Mouse (Mus musculus) MEL (cell line): ENCODE measurements around the gene Tpmt. TPM values are rescaled to one million over a fixed set of nuclear protein-coding genes. Genes with fewer than 3 reads are reported as not detected.

Experiments used
- DNase-seq: peaks from one replicate; pipeline ENCODE4 v3.0.0; 2011; ENCODE audit warnings: low read depth, low spot score
- H3K27ac ChIP-seq: 2 replicates; pipeline ENCODE4 v1.5.1; 2012; ENCODE audit warnings: low read depth, mild to moderate bottlenecking, control low read depth, low read length, moderate library complexity; ENCODE audit not compliant: control insufficient read depth
- H3K27me3 ChIP-seq, 2 experiments: fragments of 150-350 bp in 1 of 2; sonication (generic) in 1 of 2; 2 replicates each; pipeline ENCODE4 v1.6.1; 2012; ENCODE audit warnings: low read length in 2 of 2, mild to moderate bottlenecking in 2 of 2, improper control_type of control experiment in 1 of 2, moderate library complexity in 1 of 2; ENCODE audit not compliant: insufficient read depth in 2 of 2, control insufficient read depth in 1 of 2
- H3K36me3 ChIP-seq, 2 experiments: 2 replicates each; pipeline ENCODE4 v1.6.1; 2012 to 2014; ENCODE audit warnings: low read length in 2 of 2, improper control_type of control experiment in 1 of 2, inconsistent platforms in 1 of 2, mild to moderate bottlenecking in 1 of 2; ENCODE audit not compliant: insufficient read depth in 2 of 2, control insufficient read depth in 1 of 2
- H3K4me1 ChIP-seq, 2 experiments: fragments of 150-350 bp in 1 of 2; sonication (generic) in 1 of 2; 2 replicates each; pipeline ENCODE4 v1.6.1; 2012; ENCODE audit warnings: low read length in 2 of 2, improper control_type of control experiment in 1 of 2, mild to moderate bottlenecking in 1 of 2; ENCODE audit not compliant: insufficient read depth in 2 of 2, control insufficient read depth in 1 of 2
- H3K4me3 ChIP-seq, 2 experiments: fragments of 150-350 bp in 1 of 2; sonication (generic) in 1 of 2; 2 replicates each; pipeline ENCODE4 v1.5.1; 2012; ENCODE audit warnings: low read depth in 2 of 2, low read length in 2 of 2, mild to moderate bottlenecking in 2 of 2, moderate library complexity in 2 of 2, control low read depth in 1 of 2, improper control_type of control experiment in 1 of 2; ENCODE audit not compliant: control insufficient read depth in 1 of 2, insufficient read depth in 1 of 2
- H3K79me2 ChIP-seq: 2 replicates; pipeline ENCODE4 v1.6.1; 2012; ENCODE audit warnings: mild to moderate bottlenecking, low read length, moderate library complexity; ENCODE audit not compliant: control insufficient read depth, poor library complexity, insufficient read depth
- H3K9ac ChIP-seq: 2 replicates; pipeline ENCODE4 v1.6.1; 2012; ENCODE audit warnings: low read depth, mild to moderate bottlenecking, control low read depth, low read length, moderate library complexity; ENCODE audit not compliant: control insufficient read depth, poor library complexity, severe bottlenecking
- H3K9me3 ChIP-seq: fragments of 150-350 bp; sonication (generic); replicated peaks from 2 replicates; pipeline ENCODE4 v1.6.1; 2012; ENCODE audit warnings: mild to moderate bottlenecking, low read length, improper control_type of control experiment, moderate library complexity; ENCODE audit not compliant: insufficient read depth
- BHLHE40 ChIP-seq: IDR thresholded peaks from 2 replicates; pipeline ENCODE4 v1.6.1; 2012; ENCODE audit warnings: low read depth, mild to moderate bottlenecking, inconsistent platforms, low read length, improper control_type of control experiment, borderline replicate concordance
- CHD1 ChIP-seq: IDR thresholded peaks from 2 replicates; pipeline ENCODE4 v1.6.1; 2012; ENCODE audit warnings: low read depth, mild to moderate bottlenecking, inconsistent platforms, low read length, improper control_type of control experiment
- CHD2 ChIP-seq: IDR thresholded peaks from 2 replicates; pipeline ENCODE4 v1.6.1; 2011; ENCODE audit warnings: low read length, improper control_type of control experiment
- CTCF ChIP-seq, 3 experiments: IDR thresholded peaks in 2 of 3; conservative IDR thresholded peaks in 1 of 3; 2 replicates each; pipeline ENCODE4 v1.5.1; 2011 to 2012; ENCODE audit warnings: low read length in 3 of 3, low read depth in 2 of 3, mild to moderate bottlenecking in 2 of 3, improper control_type of control experiment in 1 of 3, inconsistent platforms in 1 of 3, mixed read lengths in 1 of 3, moderate library complexity in 1 of 3; ENCODE audit not compliant: control insufficient read depth in 1 of 3, insufficient read depth in 1 of 3, poor library complexity in 1 of 3, severe bottlenecking in 1 of 3
- ELF1 ChIP-seq: IDR thresholded peaks from 2 replicates; pipeline ENCODE4 v1.6.1; 2014; ENCODE audit warnings: low read depth, mild to moderate bottlenecking, inconsistent platforms, low read length, improper control_type of control experiment, moderate library complexity
- EP300 ChIP-seq, 2 experiments: IDR thresholded peaks; 2 replicates each; pipeline ENCODE4 v1.6.1; 2011; ENCODE audit warnings: improper control_type of control experiment in 2 of 2, low read length in 2 of 2, low read depth in 1 of 2, mild to moderate bottlenecking in 1 of 2
- ETS1 ChIP-seq: IDR thresholded peaks from 2 replicates; pipeline ENCODE4 v1.6.1; 2012; ENCODE audit warnings: low read depth, mild to moderate bottlenecking, inconsistent platforms, low read length, improper control_type of control experiment, moderate library complexity
- GABPA ChIP-seq: IDR thresholded peaks from 2 replicates; pipeline ENCODE4 v1.6.1; 2012; ENCODE audit warnings: low read depth, mild to moderate bottlenecking, inconsistent platforms, low read length, improper control_type of control experiment, moderate library complexity
- JUND ChIP-seq: IDR thresholded peaks from 2 replicates; pipeline ENCODE4 v1.6.1; 2011; ENCODE audit warnings: low read depth, mild to moderate bottlenecking, improper control_type of control experiment, low read length
- KAT2A ChIP-seq: conservative IDR thresholded peaks from 2 replicates; pipeline ENCODE4 v1.6.1; 2012; ENCODE audit warnings: low read depth, low read length, improper control_type of control experiment, inconsistent platforms
- MAFK ChIP-seq: IDR thresholded peaks from 2 replicates; pipeline ENCODE4 v1.6.1; 2011; ENCODE audit warnings: low read depth, mild to moderate bottlenecking, low read length, improper control_type of control experiment, borderline replicate concordance
- MAX ChIP-seq: IDR thresholded peaks from 2 replicates; pipeline ENCODE4 v1.6.1; 2011; ENCODE audit warnings: low read length, improper control_type of control experiment
- MEF2A ChIP-seq: IDR thresholded peaks from 2 replicates; pipeline ENCODE4 v1.6.1; 2014; ENCODE audit warnings: low read depth, mild to moderate bottlenecking, inconsistent platforms, low read length, improper control_type of control experiment; ENCODE audit not compliant: poor library complexity, insufficient replicate concordance, severe bottlenecking; ENCODE audit errors: extremely low read depth
- MYC ChIP-seq: IDR thresholded peaks from 2 replicates; pipeline ENCODE4 v1.6.1; 2011; ENCODE audit warnings: low read depth, mild to moderate bottlenecking, low read length, improper control_type of control experiment, moderate library complexity
- NELFE ChIP-seq: IDR thresholded peaks from 2 replicates; pipeline ENCODE4 v1.6.1; 2011; ENCODE audit warnings: low read depth, low read length, improper control_type of control experiment
- NRF1 ChIP-seq: IDR thresholded peaks from 2 replicates; pipeline ENCODE4 v1.6.1; 2014; ENCODE audit warnings: low read depth, mild to moderate bottlenecking, inconsistent platforms, low read length, improper control_type of control experiment, moderate library complexity; ENCODE audit not compliant: poor library complexity, insufficient read depth, severe bottlenecking
- POLR2A ChIP-seq, 2 experiments: IDR thresholded peaks; 2 replicates each; pipeline ENCODE4 v1.6.1; 2011 to 2012; ENCODE audit warnings: low read length in 2 of 2, mild to moderate bottlenecking in 2 of 2, control low read depth in 1 of 2, improper control_type of control experiment in 1 of 2, low read depth in 1 of 2, moderate library complexity in 1 of 2; ENCODE audit not compliant: control insufficient read depth in 1 of 2, insufficient read depth in 1 of 2, poor library complexity in 1 of 2
- POLR2AphosphoS2 ChIP-seq: IDR thresholded peaks from 2 replicates; pipeline ENCODE4 v1.6.1; 2011; ENCODE audit warnings: low read length, improper control_type of control experiment
- RCOR1 ChIP-seq: IDR thresholded peaks from 2 replicates; pipeline ENCODE4 v1.6.1; 2012; ENCODE audit warnings: low read depth, mild to moderate bottlenecking, inconsistent platforms, low read length, improper control_type of control experiment
- TCF12 ChIP-seq: IDR thresholded peaks from 2 replicates; pipeline ENCODE4 v1.6.1; 2014; ENCODE audit warnings: low read depth, mild to moderate bottlenecking, inconsistent platforms, low read length, improper control_type of control experiment, moderate library complexity
- USF2 ChIP-seq, 2 experiments: IDR thresholded peaks; 2 replicates each; pipeline ENCODE4 v1.6.1; 2011 to 2012; ENCODE audit warnings: improper control_type of control experiment in 2 of 2, low read length in 2 of 2, borderline replicate concordance in 1 of 2, inconsistent platforms in 1 of 2, low read depth in 1 of 2, mild to moderate bottlenecking in 1 of 2; ENCODE audit not compliant: insufficient read depth in 1 of 2
- ZC3H11A ChIP-seq: IDR thresholded peaks from 2 replicates; pipeline ENCODE4 v1.6.1; 2012; ENCODE audit warnings: low read depth, mild to moderate bottlenecking, inconsistent platforms, low read length, improper control_type of control experiment
- ZKSCAN1 ChIP-seq: IDR thresholded peaks from 2 replicates; pipeline ENCODE4 v1.6.1; 2012; ENCODE audit warnings: low read depth, mild to moderate bottlenecking, inconsistent platforms, low read length, improper control_type of control experiment, moderate library complexity
- ZMIZ1 ChIP-seq: IDR thresholded peaks from 2 replicates; pipeline ENCODE4 v1.6.1; 2012; ENCODE audit warnings: low read depth, mild to moderate bottlenecking, inconsistent platforms, low read length, improper control_type of control experiment, moderate library complexity
- ZNF384 ChIP-seq: IDR thresholded peaks from 2 replicates; pipeline ENCODE4 v1.6.1; 2012; ENCODE audit warnings: low read depth, mild to moderate bottlenecking, inconsistent platforms, low read length, improper control_type of control experiment
- polyA plus RNA-seq, 2 experiments: library from polyadenylated mRNA; stranded (reverse) in 1 of 2; unstranded in 1 of 2; fragments of >175 nt in 1 of 2; fragments of >200 nt in 1 of 2; gene quantifications; 2 replicates each; pipeline versions ENCODE4 v1.2.1 to v1.2.4; 2012; ENCODE audit warnings: low replicate concordance in 2 of 2, low read depth in 1 of 2; ENCODE audit not compliant: insufficient read length in 2 of 2, insufficient read depth in 1 of 2, missing spikeins in 1 of 2
- total RNA-seq: library from RNA; depleted of rRNA; stranded (reverse); fragments of 300-350 nt; gene quantifications from 2 replicates; pipeline ENCODE4 v1.2.3, GENCODE M21; 2012

The Tpmt gene
- total and polyA plus RNA-seq, 3 experiments, result 2.5 to 3.9 TPM; not detected in 1

- Histone ChIP-seq H3K9me3 (no peaks in the 10 kb centered on the region), H3K9ac (no peak overlapping the region), H3K4me1 (no peaks in the 10 kb centered on the region), H3K4me3 (no peak overlapping the region), H3K36me3 (no peaks in the 10 kb centered on the region), H3K27me3 (no peaks in the 10 kb centered on the region), H3K79me2 (no peaks in the 10 kb centered on the region), H3K27ac (no peak overlapping the region)
- no peak for DNase-seq
- TF ChIP-seq EP300 (IDR thresholded peaks at IDR 0.05; ENCODE audit: low read depth in 1 of 2, low read length in 2 of 2) (no peak), CHD1 (no peak), CHD2 (no peak), GABPA (no peak), NRF1 (no peak), MEF2A (no peak), MAX (no peak), MYC (no peak), ETS1 (no peak), TCF12 (no peak), RCOR1 (no peak), ZC3H11A (no peak), ELF1 (no peak), CTCF (IDR thresholded peaks at IDR 0.05 in 2 of 3, conservative IDR thresholded peaks at IDR 0.05 in 1 of 3; ENCODE audit: control insufficient read depth in 1 of 3, insufficient read depth in 1 of 3, low read depth in 2 of 3, low read length in 3 of 3, poor library complexity in 1 of 3, severe bottlenecking in 1 of 3) (no peak)
Observed at GRCm38 (mm10) chr13:47053971-47054370, 9.4 kb upstream of the Tpmt start.

- no peaks in the 10 kb centered on the region; the same call in 1 of the 2 replicates for H3K79me2 ChIP-seq
- H3K4me3 ChIP-seq, result no peak overlapping the region
- no peaks in the 10 kb centered on the region for H3K27me3 ChIP-seq
- no peak overlapping the region for H3K27ac ChIP-seq
- DNase-seq, result no peak
- H3K36me3 ChIP-seq, result no peaks in the 10 kb centered on the region
- H3K4me1 ChIP-seq, result no peaks in the 10 kb centered on the region
- no peak overlapping the region for H3K9ac ChIP-seq
- no peaks in the 10 kb centered on the region for H3K9me3 ChIP-seq
- TF ChIP-seq ZNF384 (no peak), MAFK (no peak), MAX (no peak), ZMIZ1 (no peak), ELF1 (no peak), JUND (no peak), POLR2AphosphoS2 (no peak), USF2 (IDR thresholded peaks at IDR 0.05; ENCODE audit: borderline replicate concordance in 1 of 2, insufficient read depth in 1 of 2, low read depth in 1 of 2, low read length in 2 of 2) (no peak), BHLHE40 (no peak), POLR2A (IDR thresholded peaks at IDR 0.05; ENCODE audit: control insufficient read depth in 1 of 2, insufficient read depth in 1 of 2, low read depth in 1 of 2, low read length in 2 of 2, poor library complexity in 1 of 2) (no peak), MEF2A (no peak), ZKSCAN1 (no peak), NELFE (no peak), TCF12 (no peak), CHD2 (no peak), KAT2A (no peak)
Observed at GRCm38 (mm10) chr13:47050009-47050408, 5.5 kb upstream of the Tpmt start.
